Mouse (Mus musculus): ENCODE data around the gene Tnfrsf1b. TPM values are rescaled to one million over a fixed set of nuclear protein-coding genes. Genes with fewer than 3 reads are reported as not detected.

The Tnfrsf1b gene
- polyA plus RNA-seq, 1 experiment from 2014 or later, result 2.1 TPM

DNA sequence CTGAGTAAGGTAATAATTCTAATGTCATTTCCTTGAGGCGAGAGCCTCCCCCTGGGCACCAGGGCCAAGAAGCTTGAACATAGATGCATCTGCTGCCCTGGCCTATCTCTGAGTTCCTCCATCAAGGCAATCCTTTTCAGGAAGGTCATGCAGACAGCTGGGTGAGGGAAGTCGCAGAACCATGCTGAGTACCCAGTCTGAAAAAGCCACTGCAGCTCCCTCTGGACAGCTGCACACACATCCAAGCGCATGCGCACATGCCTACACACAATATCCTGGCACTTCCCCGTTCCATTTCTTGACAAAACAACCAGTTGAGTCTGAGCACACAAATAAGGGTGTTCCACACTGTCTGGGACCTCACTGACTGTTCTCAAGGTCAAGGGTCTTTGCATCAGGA, 14.9 kb downstream of the Tnfrsf1b start:
- Histone ChIP-seq H3K27me3 (ENCODE audit: control insufficient read depth, insufficient read depth, low read length) (no peaks in the 10 kb centered on the region), H3K27ac (ENCODE audit: low read depth, low read length) (no peak overlapping the region), H3K9me3 (ENCODE audit: control insufficient read depth, low read length) (no peaks in the 10 kb centered on the region), H3K4me2 (ENCODE audit: low read depth, low read length, severe bottlenecking) (no peak overlapping the region), H3K4me1 (replicated peaks; ENCODE audit: control insufficient read depth, insufficient read depth, low read length) (0 out of 2 replicates have a peak, but pooled peaks cover 4% of the 10 kb centered on the region), H3K4me3 (ENCODE audit: low read depth, low read length) (no peak overlapping the region), H3K36me3 (ENCODE audit: control insufficient read depth, insufficient read depth, low read length) (no peaks in the 10 kb centered on the region), H3K9ac (ENCODE audit: low read length) (no peak overlapping the region)
- WGBS, result 90% methylated on average over 5 of the region's 5 CpGs
- no peak for DNase-seq (ENCODE audit: low spot score)
- no peak for ATAC-seq (replicated peaks; ENCODE audit: low FRiP score)

DNA sequence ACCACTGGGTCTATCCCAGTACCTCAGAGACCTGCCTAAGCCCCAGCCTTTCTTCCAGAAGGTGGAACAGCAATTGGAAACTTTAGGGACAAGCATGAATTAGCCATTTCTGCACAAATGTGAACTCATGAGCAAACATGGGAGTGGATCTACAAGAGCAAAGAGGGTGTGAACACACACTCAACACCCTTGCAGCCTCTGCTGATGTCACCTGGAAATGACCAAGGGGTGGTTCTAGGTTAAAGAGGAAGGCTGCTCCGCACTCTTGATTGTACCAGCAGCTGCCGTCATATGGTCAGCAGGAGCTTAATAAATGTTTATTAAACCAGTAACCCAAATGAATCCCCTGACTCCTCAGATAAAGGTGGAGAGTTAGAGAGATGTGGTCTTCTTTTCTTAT, 16.0 kb downstream of the Tnfrsf1b start:
- H3K27me3 ChIP-seq (ENCODE audit: control insufficient read depth, insufficient read depth, low read length), result no peaks in the 10 kb centered on the region
- no peaks in the 10 kb centered on the region for H3K9me3 ChIP-seq (ENCODE audit: control insufficient read depth, low read length)
- H3K9ac ChIP-seq (ENCODE audit: low read length), result no peak overlapping the region
- no peak overlapping the region for H3K4me2 ChIP-seq (ENCODE audit: low read depth, low read length, severe bottlenecking)
- WGBS, result 94% methylated on average over 2 of the region's 2 CpGs
- no peaks in the 10 kb centered on the region for H3K36me3 ChIP-seq (ENCODE audit: control insufficient read depth, insufficient read depth, low read length)
- ATAC-seq (replicated peaks; ENCODE audit: low FRiP score), result no peak
- no peak overlapping the region for H3K4me3 ChIP-seq (ENCODE audit: low read depth, low read length)
- H3K27ac ChIP-seq (ENCODE audit: low read depth, low read length), result no peak overlapping the region
- H3K4me1 ChIP-seq (replicated peaks; ENCODE audit: control insufficient read depth, insufficient read depth, low read length), result 0 out of 2 replicates have a peak, but pooled peaks cover 4% of the 10 kb centered on the region
- no peak for DNase-seq (ENCODE audit: low spot score)

DNA sequence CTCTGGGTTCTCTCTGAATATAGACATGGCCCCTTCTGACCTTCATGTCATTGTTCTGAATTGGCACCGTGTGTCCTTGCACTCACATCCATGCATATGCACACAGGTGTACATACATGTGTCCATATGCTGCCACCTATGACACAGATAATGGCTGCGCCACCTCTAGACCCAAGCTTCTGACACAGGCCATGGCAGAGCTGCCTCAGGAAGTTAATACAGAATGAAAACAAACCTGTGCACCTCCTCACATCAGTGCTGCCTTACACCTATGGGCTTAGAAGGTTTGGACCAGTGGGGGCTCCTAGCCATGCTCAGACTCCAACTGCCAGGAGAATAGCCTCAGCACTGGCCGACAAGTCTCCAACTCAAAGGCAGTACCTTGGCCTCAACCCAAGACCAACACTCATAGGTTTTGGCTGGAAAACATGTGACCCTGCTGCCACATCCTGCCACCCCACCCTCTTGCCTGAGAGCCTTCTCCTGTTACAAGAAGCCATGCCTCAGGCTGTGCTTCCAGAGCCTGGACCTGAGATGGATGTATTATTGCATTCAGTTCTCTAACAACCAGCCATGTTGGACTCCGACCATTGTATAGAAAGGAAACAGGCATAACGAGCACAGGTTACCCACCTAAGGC, 17.0 kb downstream of the Tnfrsf1b start:
- Histone ChIP-seq H3K4me1 (replicated peaks; ENCODE audit: control insufficient read depth, insufficient read depth, low read length) (0 out of 2 replicates have a peak, but pooled peaks cover 4% of the 10 kb centered on the region), H3K4me2 (ENCODE audit: low read depth, low read length, severe bottlenecking) (no peak overlapping the region), H3K4me3 (ENCODE audit: low read depth, low read length) (no peak overlapping the region), H3K36me3 (ENCODE audit: control insufficient read depth, insufficient read depth, low read length) (no peaks in the 10 kb centered on the region), H3K27me3 (ENCODE audit: control insufficient read depth, insufficient read depth, low read length) (no peaks in the 10 kb centered on the region), H3K27ac (ENCODE audit: low read depth, low read length) (no peak overlapping the region), H3K9ac (ENCODE audit: low read length) (no peak overlapping the region), H3K9me3 (ENCODE audit: control insufficient read depth, low read length) (no peaks in the 10 kb centered on the region)
- DNase-seq (ENCODE audit: low spot score) (no peak), ATAC-seq (replicated peaks; ENCODE audit: low FRiP score) (0 out of 2 replicates have a peak, but pooled peaks have one; percentile 27)
- WGBS, result 91% methylated on average over 5 of the region's 5 CpGs

DNA sequence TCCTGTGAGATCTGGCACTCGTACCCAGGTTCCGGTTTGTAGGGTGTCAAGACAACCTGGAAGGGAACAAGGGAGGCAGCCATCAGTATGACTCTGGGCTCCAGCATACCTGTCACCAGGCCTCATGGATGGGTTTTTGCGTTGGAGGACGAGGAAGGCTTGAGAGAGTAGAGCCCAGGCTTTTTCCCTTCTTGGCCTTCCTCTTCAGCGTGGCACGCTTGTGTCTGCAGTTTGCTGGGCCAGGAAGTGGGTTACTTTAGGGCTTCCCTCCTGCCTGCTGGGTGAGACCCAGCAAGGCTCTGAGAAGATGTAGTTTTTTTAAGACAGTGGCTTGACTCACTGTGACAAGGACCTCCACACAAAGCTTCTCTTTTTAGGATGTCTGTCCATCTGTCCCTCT, 17.6 kb downstream of the Tnfrsf1b start:
- whole genome bisulfite sequencing, result 94% methylated on average over 6 of the region's 6 CpGs
- Histone ChIP-seq H3K27me3 (ENCODE audit: control insufficient read depth, insufficient read depth, low read length) (no peaks in the 10 kb centered on the region), H3K4me1 (replicated peaks; ENCODE audit: control insufficient read depth, insufficient read depth, low read length) (0 out of 2 replicates have a peak, but pooled peaks cover 4% of the 10 kb centered on the region), H3K9ac (ENCODE audit: low read length) (no peak overlapping the region), H3K4me3 (ENCODE audit: low read depth, low read length) (no peak overlapping the region), H3K9me3 (ENCODE audit: control insufficient read depth, low read length) (no peaks in the 10 kb centered on the region), H3K36me3 (ENCODE audit: control insufficient read depth, insufficient read depth, low read length) (no peaks in the 10 kb centered on the region), H3K27ac (ENCODE audit: low read depth, low read length) (no peak overlapping the region), H3K4me2 (ENCODE audit: low read depth, low read length, severe bottlenecking) (no peak overlapping the region)
- no peak for ATAC-seq (replicated peaks; ENCODE audit: low FRiP score)
- no peak for DNase-seq (ENCODE audit: low spot score)

DNA sequence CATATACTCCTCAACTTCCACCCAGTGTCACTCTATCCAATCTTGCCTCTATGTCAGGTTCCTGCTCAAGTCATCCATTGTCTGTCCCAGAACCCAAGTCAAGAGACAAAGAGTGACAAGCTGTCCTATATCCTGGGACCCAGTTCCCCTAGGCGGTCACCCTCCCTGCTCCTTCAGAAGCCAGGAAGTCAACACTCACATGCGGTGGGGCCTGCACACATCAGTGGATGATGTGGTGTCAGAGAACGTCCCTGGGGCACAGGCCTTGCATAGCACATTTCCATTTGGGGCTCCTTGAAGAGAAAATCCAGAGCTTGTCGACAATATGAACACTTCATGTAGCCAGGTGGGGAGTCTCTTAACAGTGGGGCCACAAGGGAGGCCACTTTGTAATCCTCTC, 22.1 kb downstream of the Tnfrsf1b start:
- no peaks in the 10 kb centered on the region for H3K4me1 ChIP-seq (replicated peaks; ENCODE audit: control insufficient read depth, insufficient read depth, low read length)
- ATAC-seq (replicated peaks; ENCODE audit: low FRiP score), result no peak
- H3K27me3 ChIP-seq (ENCODE audit: control insufficient read depth, insufficient read depth, low read length), result no peaks in the 10 kb centered on the region
- no peak for DNase-seq (ENCODE audit: low spot score)
- H3K36me3 ChIP-seq (ENCODE audit: control insufficient read depth, insufficient read depth, low read length), result no peaks in the 10 kb centered on the region
- no peak overlapping the region for H3K9ac ChIP-seq (ENCODE audit: low read length)
- H3K27ac ChIP-seq (ENCODE audit: low read depth, low read length), result no peak overlapping the region
- H3K4me3 ChIP-seq (ENCODE audit: low read depth, low read length), result no peak overlapping the region
- H3K9me3 ChIP-seq (ENCODE audit: control insufficient read depth, low read length), result no peaks in the 10 kb centered on the region
- H3K4me2 ChIP-seq (ENCODE audit: low read depth, low read length, severe bottlenecking), result no peak overlapping the region
- 91% methylated on average over 4 of the region's 4 CpGs for WGBS

DNA sequence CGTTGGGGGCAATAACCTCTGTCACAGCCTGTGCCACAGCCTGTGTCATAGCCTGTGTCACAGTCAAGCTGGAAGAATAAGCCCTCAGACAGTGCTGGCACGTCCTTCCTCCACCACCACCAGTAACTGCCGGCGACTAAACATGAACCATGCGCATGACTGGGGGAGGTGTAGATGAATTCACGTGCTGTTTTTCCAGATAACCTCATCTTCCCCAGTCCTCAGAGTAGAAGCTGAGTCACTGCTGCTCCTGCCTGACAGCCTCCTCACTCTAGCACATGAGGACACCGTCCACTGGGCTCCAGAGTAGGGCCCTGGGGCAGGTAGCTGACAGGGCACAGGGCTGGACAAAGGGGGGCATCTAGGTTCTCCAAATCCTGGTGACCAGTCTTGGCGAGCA, 24.6 kb downstream of the Tnfrsf1b start:
- no peak overlapping the region for H3K4me2 ChIP-seq (ENCODE audit: low read depth, low read length, severe bottlenecking)
- DNase-seq (ENCODE audit: low spot score), result no peak
- H3K9ac ChIP-seq (ENCODE audit: low read length), result no peak overlapping the region
- H3K27ac ChIP-seq (ENCODE audit: low read depth, low read length), result no peak overlapping the region
- no peak overlapping the region for H3K4me3 ChIP-seq (ENCODE audit: low read depth, low read length)
- WGBS, result 89% methylated on average over 8 of the region's 8 CpGs
- H3K27me3 ChIP-seq (ENCODE audit: control insufficient read depth, insufficient read depth, low read length), result no peaks in the 10 kb centered on the region
- H3K9me3 ChIP-seq (ENCODE audit: control insufficient read depth, low read length), result no peaks in the 10 kb centered on the region
- no peaks in the 10 kb centered on the region for H3K4me1 ChIP-seq (replicated peaks; ENCODE audit: control insufficient read depth, insufficient read depth, low read length)
- ATAC-seq (replicated peaks; ENCODE audit: low FRiP score), result no peak
- H3K36me3 ChIP-seq (ENCODE audit: control insufficient read depth, insufficient read depth, low read length), result no peaks in the 10 kb centered on the region

DNA sequence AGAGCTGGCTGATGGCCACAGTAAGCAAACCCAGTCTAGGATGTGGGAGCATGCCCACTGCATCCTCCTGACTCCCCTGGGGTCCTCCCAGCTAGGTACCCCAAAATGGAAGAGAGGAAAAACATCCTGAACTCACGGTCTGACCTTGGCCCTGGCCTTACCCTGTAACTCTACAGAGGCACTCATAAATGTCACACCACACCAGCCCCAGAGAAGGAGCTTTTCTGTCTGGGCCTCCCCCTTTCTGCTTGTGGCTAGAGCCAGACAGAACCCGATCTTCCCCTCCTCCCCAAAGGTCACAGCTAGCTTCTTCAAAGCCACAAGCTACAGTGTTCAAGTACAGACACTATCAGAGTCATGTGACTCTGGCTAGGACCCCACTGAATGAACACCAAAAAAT, 25.3 kb downstream of the Tnfrsf1b start:
- H3K4me3 ChIP-seq (ENCODE audit: low read depth, low read length), result no peak overlapping the region
- H3K36me3 ChIP-seq (ENCODE audit: control insufficient read depth, insufficient read depth, low read length), result no peaks in the 10 kb centered on the region
- H3K27ac ChIP-seq (ENCODE audit: low read depth, low read length), result no peak overlapping the region
- no peak overlapping the region for H3K4me2 ChIP-seq (ENCODE audit: low read depth, low read length, severe bottlenecking)
- H3K9me3 ChIP-seq (ENCODE audit: control insufficient read depth, low read length), result no peaks in the 10 kb centered on the region
- H3K4me1 ChIP-seq (replicated peaks; ENCODE audit: control insufficient read depth, insufficient read depth, low read length), result no peaks in the 10 kb centered on the region
- ATAC-seq (replicated peaks; ENCODE audit: low FRiP score), result no peak
- no peaks in the 10 kb centered on the region for H3K27me3 ChIP-seq (ENCODE audit: control insufficient read depth, insufficient read depth, low read length)
- no peak overlapping the region for H3K9ac ChIP-seq (ENCODE audit: low read length)
- DNase-seq (ENCODE audit: low spot score), result no peak
- WGBS, result 69% methylated on average over 2 of the region's 2 CpGs

DNA sequence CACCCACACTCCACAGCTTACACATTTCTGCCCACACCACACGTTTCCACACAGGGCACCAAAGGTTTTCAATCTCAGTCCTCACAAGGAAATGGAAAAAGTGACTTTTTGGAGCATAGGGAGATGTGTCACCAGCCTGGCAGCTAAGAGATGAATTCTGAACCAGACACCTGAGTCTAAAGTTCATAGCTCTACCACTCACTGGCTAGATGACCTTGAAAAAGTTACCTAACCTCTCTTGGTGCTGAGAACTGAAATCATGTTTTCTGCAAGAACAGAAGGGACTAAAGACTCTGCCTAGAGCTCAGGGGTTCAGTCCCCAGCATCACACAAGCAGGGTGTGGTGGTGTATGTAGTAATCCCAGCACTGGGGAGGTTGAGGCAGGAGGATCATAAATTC, 26.7 kb downstream of the Tnfrsf1b start:
- Histone ChIP-seq H3K9me3 (ENCODE audit: control insufficient read depth, low read length) (no peaks in the 10 kb centered on the region), H3K36me3 (ENCODE audit: control insufficient read depth, insufficient read depth, low read length) (no peaks in the 10 kb centered on the region), H3K27me3 (ENCODE audit: control insufficient read depth, insufficient read depth, low read length) (no peaks in the 10 kb centered on the region), H3K9ac (ENCODE audit: low read length) (no peak overlapping the region), H3K4me3 (ENCODE audit: low read depth, low read length) (no peak overlapping the region), H3K27ac (ENCODE audit: low read depth, low read length) (no peak overlapping the region), H3K4me2 (ENCODE audit: low read depth, low read length, severe bottlenecking) (no peak overlapping the region), H3K4me1 (replicated peaks; ENCODE audit: control insufficient read depth, insufficient read depth, low read length) (no peaks in the 10 kb centered on the region)
- 84% methylated on average over 1 of the region's 1 CpGs for WGBS
- ATAC-seq (replicated peaks; ENCODE audit: low FRiP score) (no peak), DNase-seq (ENCODE audit: low spot score) (no peak)

DNA sequence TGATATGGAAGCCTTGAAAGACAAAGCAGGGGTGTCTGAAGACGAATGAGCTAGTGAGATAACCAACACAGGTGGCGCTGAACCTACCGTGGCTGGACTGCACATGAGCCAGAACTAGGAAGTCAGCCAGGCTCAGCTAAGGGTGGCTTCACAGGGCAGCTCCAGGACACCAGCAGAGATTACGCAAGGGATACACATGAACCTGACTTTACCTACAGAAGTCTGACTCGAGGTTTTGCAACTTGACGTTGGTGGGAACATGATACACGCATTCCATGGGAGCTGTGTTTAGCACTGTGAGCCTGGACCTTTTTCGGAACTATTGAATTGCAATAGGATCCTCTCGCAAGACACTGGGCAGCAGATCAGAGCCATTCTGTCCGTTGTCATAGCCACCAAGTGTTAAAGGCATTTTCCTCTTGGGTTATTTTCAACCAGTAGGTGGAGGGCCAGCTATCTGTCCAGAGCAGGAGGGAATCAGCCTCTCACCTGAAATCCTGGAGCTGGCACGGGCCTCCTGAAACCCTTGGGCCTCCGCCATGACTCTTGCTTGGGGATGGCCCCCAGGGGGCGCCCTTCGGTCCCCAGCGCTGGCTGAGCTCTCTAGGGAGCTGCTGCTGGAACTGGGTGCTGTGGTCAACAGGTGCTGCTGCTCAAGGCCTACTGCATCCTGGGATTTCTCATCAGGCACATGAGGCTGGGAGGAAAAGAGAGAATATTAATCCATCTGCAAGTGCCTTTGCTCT, 27.3 kb downstream of the Tnfrsf1b start:
- no peaks in the 10 kb centered on the region for H3K9me3 ChIP-seq (ENCODE audit: control insufficient read depth, low read length)
- H3K4me2 ChIP-seq (ENCODE audit: low read depth, low read length, severe bottlenecking), result no peak overlapping the region
- H3K36me3 ChIP-seq (ENCODE audit: control insufficient read depth, insufficient read depth, low read length), result no peaks in the 10 kb centered on the region
- no peak overlapping the region for H3K27ac ChIP-seq (ENCODE audit: low read depth, low read length)
- WGBS, result 63% methylated on average over 15 of the region's 15 CpGs
- no peaks in the 10 kb centered on the region for H3K27me3 ChIP-seq (ENCODE audit: control insufficient read depth, insufficient read depth, low read length)
- DNase-seq (ENCODE audit: low spot score) (peak; percentile 57), ATAC-seq (replicated peaks; ENCODE audit: low FRiP score) (no peak)
- no peaks in the 10 kb centered on the region for H3K4me1 ChIP-seq (replicated peaks; ENCODE audit: control insufficient read depth, insufficient read depth, low read length)
- H3K4me3 ChIP-seq (ENCODE audit: low read depth, low read length), result no peak overlapping the region
- H3K9ac ChIP-seq (ENCODE audit: low read length), result no peak overlapping the region

All from forebrain, embryonic 11.5 days (tissue).